Mouse (Mus musculus) stomach, adult 2 months (tissue): ENCODE measurements around the gene Zfp955a. TPM values are rescaled to one million over a fixed set of nuclear protein-coding genes. Genes with fewer than 3 reads are reported as not detected.

Experiments used
- polyA plus RNA-seq: library from polyadenylated mRNA; depleted of rRNA; stranded (reverse); fragments of >200 nt; gene quantifications from 2 replicates; pipeline ENCODE4 v1.2.3, GENCODE M21; 2012; rRNA removed

Zfp955a gene
- polyA plus RNA-seq: 0.02 and 0.05 TPM in 2 replicates

DNA sequence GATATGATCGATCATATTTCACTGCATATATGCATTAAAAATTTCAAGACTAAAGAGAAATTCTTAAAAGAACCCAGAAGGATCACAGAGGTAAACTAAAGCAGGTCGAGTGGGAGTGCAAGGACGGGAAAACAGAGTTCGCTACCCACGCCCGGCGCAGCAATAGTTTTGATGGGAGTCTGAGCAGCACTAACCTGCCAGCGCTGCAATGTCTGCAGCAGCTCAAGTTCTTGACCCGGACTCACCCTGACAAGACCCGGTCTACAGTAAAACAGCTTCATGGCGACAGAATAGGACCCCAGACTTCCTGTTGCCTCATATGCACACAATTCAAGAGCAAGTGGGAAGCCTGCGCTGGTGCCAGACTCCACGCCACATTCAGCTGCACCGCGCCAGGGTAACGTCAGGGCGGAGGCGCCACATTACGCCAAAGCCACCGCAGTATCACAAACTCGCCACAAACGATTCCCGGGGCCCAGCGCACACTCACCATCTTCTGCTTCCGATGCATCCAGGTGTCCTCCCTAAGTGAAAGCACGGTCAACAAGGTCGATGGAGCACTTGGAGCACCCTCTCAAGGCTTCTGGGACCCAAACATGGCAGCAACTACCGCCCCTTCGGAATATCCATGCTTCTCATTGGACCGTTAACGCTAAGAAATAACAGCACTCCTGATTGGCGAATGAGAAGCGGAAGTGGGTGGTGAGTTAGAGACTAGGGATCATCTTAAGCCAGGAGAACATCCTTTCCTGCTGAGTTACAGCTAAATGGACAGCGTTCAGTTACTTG lies at the start of gene Zfp955a:
TSS of gene Zfp955a (minus strand) at position 616 of the 789 bp plus-strand sequence.

DNA sequence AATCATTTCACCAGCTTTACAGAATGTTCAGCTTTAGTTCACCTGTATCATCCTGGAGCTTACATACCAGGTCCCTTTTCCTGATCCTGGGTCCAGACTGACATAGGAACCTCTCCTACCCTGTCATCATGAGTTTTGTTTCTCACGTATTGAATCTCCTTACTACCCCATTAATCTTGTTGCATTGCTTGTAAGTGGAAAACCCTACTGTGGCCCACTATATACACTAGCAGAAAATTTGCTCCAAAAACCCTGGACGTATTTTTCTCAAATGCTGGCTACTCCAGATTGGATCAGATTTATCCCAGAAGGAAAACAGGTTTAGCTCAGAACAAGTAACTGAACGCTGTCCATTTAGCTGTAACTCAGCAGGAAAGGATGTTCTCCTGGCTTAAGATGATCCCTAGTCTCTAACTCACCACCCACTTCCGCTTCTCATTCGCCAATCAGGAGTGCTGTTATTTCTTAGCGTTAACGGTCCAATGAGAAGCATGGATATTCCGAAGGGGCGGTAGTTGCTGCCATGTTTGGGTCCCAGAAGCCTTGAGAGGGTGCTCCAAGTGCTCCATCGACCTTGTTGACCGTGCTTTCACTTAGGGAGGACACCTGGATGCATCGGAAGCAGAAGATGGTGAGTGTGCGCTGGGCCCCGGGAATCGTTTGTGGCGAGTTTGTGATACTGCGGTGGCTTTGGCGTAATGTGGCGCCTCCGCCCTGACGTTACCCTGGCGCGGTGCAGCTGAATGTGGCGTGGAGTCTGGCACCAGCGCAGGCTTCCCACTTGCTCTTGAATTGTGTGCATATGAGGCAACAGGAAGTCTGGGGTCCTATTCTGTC lies 34.3 kb upstream of the Zfp955a start, which contains the start of gene Zfp955b:
TSS of gene Zfp955b (plus strand) at position 506 of the 837 bp plus-strand sequence.

DNA sequence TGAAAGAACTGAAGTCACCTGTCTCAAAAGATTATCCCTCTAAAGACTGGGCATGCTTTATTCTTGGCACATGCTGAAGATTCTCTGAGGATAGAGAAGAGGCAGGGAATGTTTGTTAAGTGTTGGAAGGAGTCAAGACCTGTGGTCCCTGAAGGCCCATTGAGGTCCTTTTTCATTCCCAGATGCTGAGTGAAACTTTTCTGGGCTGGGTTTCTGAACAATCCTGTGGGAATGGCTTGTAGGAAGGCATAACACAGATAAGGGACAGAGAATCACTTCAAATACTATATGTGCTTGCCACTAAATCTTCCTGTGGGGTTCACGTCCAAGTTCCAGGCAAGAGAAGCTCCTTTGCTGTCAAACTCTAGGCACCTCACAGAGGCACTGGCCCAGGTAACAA lies 9.4 kb upstream of the Zfp955a start, which contains the start of gene Olfr63:
TSS of gene Olfr63 (plus strand) at position 301 of the 400 bp plus-strand sequence.

DNA sequence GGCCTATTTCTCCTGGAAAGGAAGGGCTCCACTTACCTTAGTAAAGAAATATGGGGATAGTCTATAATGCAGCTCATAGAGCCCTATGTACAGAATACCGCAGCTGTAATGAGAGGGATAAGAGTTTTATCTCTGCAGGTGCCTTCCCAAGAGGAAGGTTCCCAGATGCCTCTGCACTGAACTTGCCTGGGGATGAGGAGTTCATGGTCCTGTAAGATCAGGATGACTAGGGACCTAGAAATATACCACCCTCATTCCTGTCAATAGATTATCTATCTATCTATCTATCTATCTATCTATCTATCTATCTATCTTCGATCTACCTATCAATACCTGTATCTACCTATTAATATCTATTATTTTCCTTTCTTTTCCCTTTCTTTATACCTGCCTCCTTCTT lies 33.4 kb downstream of the Zfp955a start, which contains the start of gene Olfr1564:
TSS of gene Olfr1564 (minus strand) at position 101 of the 400 bp plus-strand sequence.

DNA sequence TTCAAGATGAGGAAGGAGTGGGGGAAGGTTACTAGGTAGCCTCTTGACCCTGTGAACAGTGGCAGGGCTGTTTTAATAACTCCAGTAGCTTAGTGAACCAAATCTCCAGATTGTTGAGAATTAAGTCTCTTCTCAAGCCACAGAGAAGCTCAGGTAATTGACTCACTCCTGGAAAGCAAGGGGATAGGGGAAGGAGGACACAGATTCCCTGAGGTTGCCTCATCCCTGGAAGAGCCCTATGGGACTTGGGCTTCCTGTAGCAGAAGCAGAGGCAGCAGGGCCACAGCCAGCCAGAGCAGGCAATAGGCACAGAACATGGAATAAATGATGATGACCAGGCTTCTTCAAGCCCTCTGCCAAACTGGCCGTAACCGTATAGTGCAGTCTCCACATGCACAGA lies 63.9 kb downstream of the Zfp955a start, which contains the start of gene Olfr239:
TSS of gene Olfr239 (plus strand) at position 301 of the 400 bp plus-strand sequence.

Other genes starting within 250 kb of the Zfp955a start
- gene Zfp763, start 221.7 kb downstream of the Zfp955a start, polyA plus RNA-seq: 0.03 TPM in 1 of 2 replicates, not detected in the other
- gene 4921501E09Rik, start 187.1 kb downstream of the Zfp955a start, polyA plus RNA-seq: not detected in 2 replicates
- gene Zfp563, start 165.8 kb downstream of the Zfp955a start, polyA plus RNA-seq: 0.26 and 0.51 TPM in 2 replicates
- not detected in 2 replicates for gene Morc2b, start 115.5 kb downstream of the Zfp955a start, polyA plus RNA-seq
- not detected in 2 replicates for gene Olfr55, start 86.7 kb downstream of the Zfp955a start, polyA plus RNA-seq
- gene Olfr239, start 63.8 kb downstream of the Zfp955a start, polyA plus RNA-seq: not detected in 2 replicates
- not detected in 2 replicates for gene Olfr1564, start 33.5 kb downstream of the Zfp955a start, polyA plus RNA-seq
- gene Olfr63, start 9.5 kb upstream of the Zfp955a start, polyA plus RNA-seq: not detected in 2 replicates
- gene Zfp955b, start 34.4 kb upstream of the Zfp955a start, polyA plus RNA-seq: 0.16 and 0.42 TPM in 2 replicates
- 0.04 and 0.08 TPM in 2 replicates for gene Zfp81, start 103.7 kb upstream of the Zfp955a start, polyA plus RNA-seq
- gene Zfp101, start 139.5 kb upstream of the Zfp955a start, polyA plus RNA-seq: 0.22 and 0.28 TPM in 2 replicates
- gene Actl9, start 177.8 kb upstream of the Zfp955a start, polyA plus RNA-seq: 0.19 and 0.47 TPM in 2 replicates